Mouse (Mus musculus) limb, embryonic 14.5 days (tissue): ENCODE results near the gene Tmem219. TPM values are rescaled to one million over a fixed set of nuclear protein-coding genes. Genes with fewer than 3 reads are reported as not detected.

ENCODE experiments used
- ATAC-seq: fragments of 200-750 bp; cut with Nextera tagmentation; 2 replicates; pipeline ENCODE4 v1.8.0; 2017; ENCODE audit warnings: low read depth, moderate number of reproducible peaks, moderate TSS enrichment; ENCODE audit not compliant: low FRiP score
- DNase-seq: peaks from one replicate; pipeline ENCODE4 v3.0.0-alpha.2; 2015; ENCODE audit warnings: low spot score
- H3K27ac ChIP-seq: fragments of 300-500 bp; sonication (generic); replicated peaks from 2 replicates; pipeline ENCODE4 v1.5.1; 2014; ENCODE audit warnings: low read depth, mild to moderate bottlenecking, low read length, moderate library complexity, mixed read lengths
- H3K27me3 ChIP-seq: fragments of 300-500 bp; sonication (generic); 2 replicates; pipeline ENCODE4 v1.6.1; 2014; ENCODE audit warnings: low read length, mixed read lengths; ENCODE audit not compliant: control insufficient read depth, insufficient read depth
- H3K36me3 ChIP-seq: fragments of 300-500 bp; sonication (generic); 2 replicates; pipeline ENCODE4 v1.6.1; 2014; ENCODE audit warnings: mild to moderate bottlenecking, low read length, moderate library complexity, mixed read lengths; ENCODE audit not compliant: control insufficient read depth, insufficient read depth
- H3K4me1 ChIP-seq: fragments of 300-500 bp; sonication (generic); 2 replicates; pipeline ENCODE4 v1.6.1; 2014; ENCODE audit warnings: antibody characterized with exemption, low read length, mixed read lengths; ENCODE audit not compliant: control insufficient read depth, insufficient read depth
- H3K4me2 ChIP-seq: fragments of 300-500 bp; sonication (generic); replicated peaks from 2 replicates; pipeline ENCODE4 v1.6.1; 2014; ENCODE audit warnings: low read depth, mild to moderate bottlenecking, low read length, moderate library complexity; ENCODE audit not compliant: severe bottlenecking
- H3K4me3 ChIP-seq: fragments of 300-500 bp; sonication (generic); replicated peaks from 2 replicates; pipeline ENCODE4 v1.5.1; 2014; ENCODE audit warnings: low read length
- H3K9ac ChIP-seq: fragments of 300-500 bp; sonication (generic); 2 replicates; pipeline ENCODE4 v1.6.1; 2014; ENCODE audit warnings: mild to moderate bottlenecking, low read depth, low read length, moderate library complexity; ENCODE audit not compliant: severe bottlenecking
- H3K9me3 ChIP-seq: fragments of 300-500 bp; sonication (generic); 2 replicates; pipeline ENCODE4 v1.6.1; 2016; ENCODE audit warnings: low read length; ENCODE audit not compliant: control insufficient read depth
- POLR2A ChIP-seq: fragments of 200-500 bp; IDR thresholded peaks from 2 replicates; pipeline ENCODE4 v1.8.0; 2012; ENCODE audit warnings: inconsistent platforms, mild to moderate bottlenecking, moderate library complexity, borderline replicate concordance; ENCODE audit not compliant: insufficient read depth, insufficient read length; ENCODE audit errors: extremely low read depth
- WGBS: fragments of 180-500 bp; shearing (Covaris S2); extraction: QIAGEN DNeasy Blood & Tissue Kit; methylation state at CpG from one replicate; pipeline ENCODE4 v1.1.7; 2014; 5-methylcytosine and 5-hydroxymethylcytosine counted together
- polyA plus RNA-seq, 2 experiments: library from polyadenylated mRNA; depleted of rRNA in 1 of 2; stranded (reverse) in 1 of 2; unstranded in 1 of 2; fragments of >200 nt; fragmentation: Nextera tagmentation in 1 of 2; extraction: Ambion mirVana in 1 of 2; gene quantifications; 2 replicates each; pipeline versions ENCODE4 v1.2.1 to v1.2.3; 2012 to 2014

Tmem219 gene
- polyA plus RNA-seq, 2 experiments = 31.0 to 33.2 TPM

- Histone ChIP-seq H3K4me3 (no peak overlapping the region), H3K36me3 (peaks cover 83% of the 10 kb centered on the region)
- ATAC-seq = no peak
Observed at GRCm38 (mm10) chr7:126877239-126877638, 45.5 kb downstream of the Tmem219 start.

DNA sequence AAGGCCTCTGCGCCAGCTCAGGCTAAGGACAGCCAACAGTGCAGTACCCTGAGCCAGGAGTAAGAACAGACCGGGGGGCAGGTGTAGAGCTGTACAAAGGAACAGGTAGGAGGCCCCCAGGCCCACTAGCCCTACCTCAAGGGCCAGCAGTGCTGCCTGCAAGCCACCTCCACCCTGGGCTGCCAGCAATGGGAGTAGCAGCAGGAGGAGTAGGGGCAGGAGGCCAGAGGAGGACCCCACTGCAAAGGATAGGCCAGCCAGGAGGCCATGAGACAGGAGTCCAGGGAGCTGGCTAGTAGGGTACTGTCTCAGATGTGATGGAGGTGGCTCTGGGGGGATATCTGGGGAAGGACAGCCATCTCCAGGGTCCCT, 52.2 kb downstream of the Tmem219 start:
- no peak overlapping the region for H3K4me2 ChIP-seq
- H3K36me3 ChIP-seq = peaks cover 99% of the 10 kb centered on the region
- no peaks in the 10 kb centered on the region for H3K9me3 ChIP-seq
- no peaks in the 10 kb centered on the region for H3K27me3 ChIP-seq
- DNase-seq = no peak
- H3K9ac ChIP-seq = no peak overlapping the region
- H3K4me3 ChIP-seq = no peak overlapping the region
- no peak overlapping the region for H3K27ac ChIP-seq
- TF ChIP-seq POLR2A = no peak
- H3K4me1 ChIP-seq = no peaks in the 10 kb centered on the region
- 100% methylated on average over 2 of the region's 2 CpGs for WGBS
- ATAC-seq = no peak

More at GRCm38 (mm10) chr7:126877239-126877638, 45.5 kb downstream of the Tmem219 start:
- 100% methylated on average over 1 of the region's 1 CpGs for WGBS
- Histone ChIP-seq H3K27me3 (no peaks in the 10 kb centered on the region), H3K4me2 (no peak overlapping the region), H3K27ac (no peak overlapping the region), H3K9ac (no peak overlapping the region), H3K4me1 (peaks cover 10% of the 10 kb centered on the region), H3K9me3 (no peaks in the 10 kb centered on the region)
- TF ChIP-seq POLR2A = no peak
- no peak for DNase-seq

DNA sequence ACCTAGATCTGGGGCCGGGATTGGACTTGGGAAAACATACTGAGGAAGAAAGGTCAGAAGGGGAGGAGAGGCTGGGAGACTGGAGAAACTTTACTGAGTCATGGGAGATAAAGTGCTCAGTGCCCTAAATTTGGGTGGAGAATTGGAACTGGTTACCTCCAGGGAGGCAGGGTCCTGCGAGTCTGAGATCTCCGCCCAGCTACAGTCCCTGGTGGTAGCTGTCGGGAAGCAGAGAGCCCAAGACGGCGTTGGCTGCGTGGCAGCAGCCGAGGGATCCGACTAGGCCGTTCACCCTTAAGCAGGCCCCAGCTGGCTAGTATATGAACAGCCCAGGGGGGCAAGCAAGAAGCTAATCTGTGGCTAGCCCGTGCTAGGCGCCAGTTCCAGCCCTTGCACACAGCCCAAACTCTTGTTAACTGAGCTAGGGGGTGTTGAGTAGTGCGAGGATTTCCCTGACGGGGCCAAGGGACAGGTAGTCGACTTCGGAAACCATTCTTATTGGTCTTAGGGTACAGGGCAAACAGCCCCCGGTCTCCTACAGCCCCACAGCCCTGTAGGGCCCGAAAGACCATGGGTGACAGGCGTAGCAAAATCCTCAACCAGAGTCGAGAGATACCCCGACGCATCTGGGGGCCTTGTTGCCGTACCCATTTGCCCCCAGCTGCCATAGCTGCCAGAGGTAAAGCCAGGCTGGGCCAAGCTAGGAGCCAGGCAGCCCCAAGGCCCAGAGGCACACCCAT, 52.8 kb downstream of the Tmem219 start:
- no peak overlapping the region for H3K27ac ChIP-seq
- 94% methylated on average over 23 of the region's 23 CpGs for WGBS
- no peak for TF ChIP-seq POLR2A
- no peak for ATAC-seq
- no peaks in the 10 kb centered on the region for H3K4me1 ChIP-seq
- H3K27me3 ChIP-seq = no peaks in the 10 kb centered on the region
- no peak overlapping the region for H3K9ac ChIP-seq
- H3K36me3 ChIP-seq = peaks cover 99% of the 10 kb centered on the region
- no peak overlapping the region for H3K4me3 ChIP-seq
- DNase-seq = no peak
- no peaks in the 10 kb centered on the region for H3K9me3 ChIP-seq
- no peak overlapping the region for H3K4me2 ChIP-seq

- TF ChIP-seq POLR2A = no peak
- WGBS = 88% methylated on average over 12 of the region's 12 CpGs
- peaks cover 9% of the 10 kb centered on the region for H3K4me1 ChIP-seq
- no peak for DNase-seq
- H3K27me3 ChIP-seq = no peaks in the 10 kb centered on the region
- no peak overlapping the region for H3K4me2 ChIP-seq
- no peak overlapping the region for H3K4me3 ChIP-seq
- no peaks in the 10 kb centered on the region for H3K9me3 ChIP-seq
- no peak for ATAC-seq
- H3K27ac ChIP-seq = no peak overlapping the region
- H3K9ac ChIP-seq = no peak overlapping the region
- H3K36me3 ChIP-seq = peaks cover 93% of the 10 kb centered on the region
Observed at GRCm38 (mm10) chr7:126868003-126868402, 54.7 kb downstream of the Tmem219 start.

- Histone ChIP-seq H3K36me3 (peaks cover 88% of the 10 kb centered on the region), H3K4me1 (peaks cover 13% of the 10 kb centered on the region), H3K27me3 (no peaks in the 10 kb centered on the region), H3K9me3 (no peaks in the 10 kb centered on the region), H3K9ac (no peak overlapping the region), H3K27ac (no peak overlapping the region), H3K4me3 (no peak overlapping the region), H3K4me2 (no peak overlapping the region)
- ATAC-seq (no peak), DNase-seq (no peak)
- no peak for TF ChIP-seq POLR2A
- WGBS = 98% methylated on average over 2 of the region's 2 CpGs
Observed at GRCm38 (mm10) chr7:126867534-126867933, 55.2 kb downstream of the Tmem219 start.

DNA sequence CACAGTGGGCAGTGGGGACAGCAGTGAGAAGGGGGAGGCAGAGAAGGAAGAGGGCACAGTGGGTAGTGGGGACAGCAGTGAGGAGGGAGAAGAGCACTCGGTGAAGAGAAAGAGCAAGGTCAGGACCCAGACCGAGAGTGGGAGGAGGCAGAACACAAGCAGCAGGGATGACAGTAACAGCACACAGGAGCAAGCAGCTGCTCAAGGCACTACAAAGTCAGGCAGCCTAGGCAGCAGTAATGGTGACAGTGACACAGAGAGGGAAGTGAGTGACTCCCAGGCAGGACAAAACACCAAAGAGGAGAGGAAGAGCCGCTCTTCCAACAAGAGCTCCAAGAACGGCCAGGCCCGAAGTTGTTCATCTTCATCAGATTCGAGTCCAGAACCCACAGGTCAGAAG, 58.9 kb downstream of the Tmem219 start:
- H3K4me3 ChIP-seq = no peak overlapping the region
- ATAC-seq = no peak
- peaks cover 62% of the 10 kb centered on the region for H3K36me3 ChIP-seq
- H3K4me1 ChIP-seq = peaks cover 19% of the 10 kb centered on the region
- no peaks in the 10 kb centered on the region for H3K9me3 ChIP-seq
- no peaks in the 10 kb centered on the region for H3K27me3 ChIP-seq
- no peak overlapping the region for H3K27ac ChIP-seq
- WGBS = 72% methylated on average over 6 of the region's 6 CpGs
- TF ChIP-seq POLR2A = no peak
- 0 out of 2 replicates have a peak overlapping the region, but pooled peaks have one; percentile 76 for H3K9ac ChIP-seq
- peak overlapping the region; percentile 91 for H3K4me2 ChIP-seq
- no peak for DNase-seq
